Mouse (Mus musculus): ENCODE results near the gene Dgcr6.
"Not testable (repeated sequence)": the region's sequence is repeated elsewhere in the genome, so short reads cannot be mapped to it uniquely, and the experiment has no call there.

The Dgcr6 gene

DNA sequence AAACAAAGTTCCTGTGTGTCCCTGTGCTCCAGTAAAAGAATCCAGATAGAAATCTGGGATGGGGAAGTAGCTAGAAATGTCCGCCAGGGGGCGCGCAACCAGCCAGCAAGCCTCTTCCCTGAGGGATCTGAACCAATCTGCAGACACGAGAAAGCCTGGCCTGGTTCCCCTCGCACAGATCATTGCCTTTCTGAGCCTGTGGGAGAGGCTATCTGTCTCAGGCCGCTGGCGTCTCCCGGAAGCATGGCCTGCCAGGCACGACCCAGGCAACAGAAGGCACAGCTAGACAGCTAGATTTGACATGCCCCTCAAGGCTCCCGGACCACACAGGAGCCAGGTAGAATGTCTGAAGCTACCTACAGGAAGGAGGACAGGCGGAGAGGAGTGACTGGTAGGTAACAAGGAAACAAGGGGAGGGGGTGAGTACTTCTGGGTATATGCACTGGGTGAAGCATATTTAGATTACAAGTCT, at the start of gene Dgcr6:
TSS of gene Dgcr6 (plus strand) at position 130 of the 472 bp plus-strand sequence.
- peak; percentile 91 for DNase-seq

DNA sequence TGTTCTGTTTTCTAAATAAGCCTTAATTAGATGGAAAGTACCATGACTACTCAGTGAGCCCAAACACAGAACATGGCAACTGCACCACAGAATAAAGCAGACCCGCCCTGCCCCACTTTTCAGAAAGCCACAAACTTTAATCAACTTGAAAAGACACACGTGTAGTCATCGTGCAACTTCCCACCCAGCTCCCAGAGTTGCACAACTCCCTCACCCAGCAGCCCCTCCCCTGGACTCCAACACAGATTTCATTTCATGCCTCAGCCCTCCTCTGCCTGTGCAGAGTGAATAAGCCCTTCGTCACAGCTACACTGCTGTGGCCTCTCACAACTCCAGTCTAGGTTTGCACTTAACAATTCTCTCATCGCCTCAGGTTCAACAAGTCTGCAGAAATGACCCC, 48.1 kb upstream of the Dgcr6 start:
- no peak for DNase-seq

- no peak for DNase-seq
Observed at GRCm38 (mm10) chr16:18007083-18007482, 45.6 kb upstream of the Dgcr6 start.

GRCm38 (mm10) chr16:18011101-18011500, 41.6 kb upstream of the Dgcr6 start:
- no peak for DNase-seq

- not testable (repeated sequence) for DNase-seq
Observed at GRCm38 (mm10) chr16:18016482-18016881, 36.2 kb upstream of the Dgcr6 start.

DNA sequence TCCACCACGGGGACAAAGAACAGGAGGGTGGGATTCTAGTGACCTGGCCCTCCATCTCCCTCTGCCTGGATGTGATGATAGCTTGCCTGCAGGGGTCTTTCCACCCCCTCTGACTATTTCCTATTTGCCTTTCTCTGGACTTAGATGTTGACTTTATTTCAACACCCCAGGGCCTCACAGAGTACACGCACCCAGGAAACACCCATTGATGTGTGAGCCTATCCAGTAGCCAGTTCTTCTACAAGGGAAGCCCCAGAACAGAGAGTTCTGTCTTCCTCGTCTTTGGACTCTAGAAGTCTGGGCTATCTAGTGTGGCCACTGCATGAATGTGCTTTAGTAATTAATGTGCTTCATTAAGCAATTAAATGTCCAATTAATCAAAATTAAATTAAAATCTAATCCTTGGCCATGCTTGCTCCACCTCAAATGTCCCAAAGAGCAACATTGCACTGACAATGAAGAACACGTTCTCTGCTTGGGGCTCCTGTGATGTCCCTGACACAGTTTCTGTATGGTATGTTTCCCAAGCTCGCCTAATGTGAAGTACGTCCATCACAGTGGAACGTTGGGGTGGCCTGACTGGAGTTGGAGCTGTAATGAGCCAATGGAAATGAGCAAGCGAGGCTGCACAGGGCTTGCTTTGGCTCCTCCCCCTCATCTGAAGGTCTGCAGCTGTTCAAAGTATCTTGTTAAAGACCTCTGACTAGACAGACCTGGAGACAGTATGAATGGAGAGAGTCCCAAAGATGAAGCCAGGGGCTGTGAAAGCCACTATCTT, 29.7 kb upstream of the Dgcr6 start:
- DNase-seq = no peak

DNA sequence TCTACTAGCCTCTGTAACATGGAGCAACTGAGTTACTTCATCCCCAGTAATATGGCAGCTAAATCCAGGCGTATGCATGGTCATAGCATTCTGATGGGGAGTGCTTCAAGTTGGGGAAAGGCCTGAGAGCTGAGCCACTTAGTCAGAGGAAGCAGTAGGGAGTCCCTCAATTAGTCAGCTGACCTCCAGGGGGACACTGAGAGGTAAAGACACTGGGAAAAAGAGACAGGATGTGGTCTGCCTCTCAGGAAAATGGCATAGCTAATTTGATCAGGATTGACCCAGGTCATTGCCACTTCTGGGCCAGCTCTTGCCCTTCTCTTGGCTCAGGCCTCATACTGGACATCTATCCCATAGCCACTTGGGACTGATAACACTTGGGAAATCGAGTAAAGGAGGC, 25.3 kb upstream of the Dgcr6 start:
- DNase-seq = no peak

DNA sequence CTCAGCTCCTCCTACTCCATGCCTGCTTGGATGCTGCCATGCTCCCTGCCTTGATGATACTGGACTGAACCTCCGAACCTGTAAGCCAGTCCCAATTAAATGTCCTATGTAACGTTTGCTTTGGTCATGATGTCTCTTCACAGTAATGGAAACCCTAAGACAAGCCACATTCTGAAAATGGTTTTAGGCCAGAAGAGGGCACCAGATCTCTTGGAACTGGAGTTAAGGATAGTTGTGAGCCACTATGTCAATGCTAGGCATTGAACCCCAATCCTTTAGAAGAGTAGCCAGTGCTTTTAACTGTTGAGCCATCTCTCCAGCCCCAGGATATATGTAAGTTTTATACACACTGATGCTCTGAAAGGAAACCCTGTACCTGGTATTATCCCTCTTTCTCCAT, 20.9 kb upstream of the Dgcr6 start:
- no peak for DNase-seq

GRCm38 (mm10) chr16:18033289-18033688, 19.4 kb upstream of the Dgcr6 start:
- DNase-seq = no peak

GRCm38 (mm10) chr16:18034286-18034685, 18.4 kb upstream of the Dgcr6 start:
- DNase-seq = no peak

DNA sequence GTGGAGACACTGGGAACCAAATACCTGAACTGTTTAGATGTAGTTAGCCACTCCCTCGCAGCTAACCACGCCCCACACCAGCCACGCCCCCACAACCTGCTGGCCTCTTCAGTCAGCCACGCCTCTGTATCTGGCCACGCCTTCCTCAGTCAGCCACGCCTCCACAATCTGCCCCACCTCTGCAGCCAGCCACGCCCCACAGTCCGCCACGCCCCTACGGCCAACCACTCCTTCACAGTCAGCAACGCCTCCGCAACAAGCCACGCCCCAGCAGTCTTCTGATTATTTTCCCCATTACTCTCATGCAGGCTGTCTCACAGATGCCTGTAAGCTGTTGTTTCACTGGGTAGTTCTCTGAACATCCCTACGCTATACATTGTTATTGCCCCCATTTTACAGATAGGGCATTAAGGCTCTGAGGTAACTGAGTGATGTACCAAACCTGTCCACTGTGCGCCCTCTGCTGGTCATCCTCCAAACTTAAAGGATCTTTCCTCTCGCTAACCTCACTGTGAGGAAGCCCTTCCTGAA, 16.2 kb upstream of the Dgcr6 start:
- peak; percentile 56 to 59 for DNase-seq

- DNase-seq = no peak
Observed at GRCm38 (mm10) chr16:18037025-18037424, 15.6 kb upstream of the Dgcr6 start.

DNA sequence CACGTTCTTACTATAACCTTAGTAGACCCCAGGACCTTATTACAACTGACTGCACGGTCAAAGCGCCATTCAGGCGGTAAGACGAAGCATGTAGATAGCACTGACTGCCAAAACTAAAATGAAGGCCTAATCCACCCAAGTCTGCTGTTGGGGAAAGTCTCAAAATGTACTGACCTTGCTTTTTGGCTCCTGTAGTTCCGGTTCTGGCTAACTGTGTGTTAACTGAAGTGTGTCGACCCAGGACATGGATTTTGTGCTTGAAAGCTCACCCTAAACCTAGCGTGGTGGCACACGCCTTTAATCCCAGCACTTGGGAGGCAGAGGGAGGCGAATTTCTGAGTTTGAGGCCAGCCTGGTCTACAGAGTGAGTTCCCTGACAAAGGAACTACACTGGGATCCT, 7.7 kb upstream of the Dgcr6 start:
- DNase-seq = no peak

DNA sequence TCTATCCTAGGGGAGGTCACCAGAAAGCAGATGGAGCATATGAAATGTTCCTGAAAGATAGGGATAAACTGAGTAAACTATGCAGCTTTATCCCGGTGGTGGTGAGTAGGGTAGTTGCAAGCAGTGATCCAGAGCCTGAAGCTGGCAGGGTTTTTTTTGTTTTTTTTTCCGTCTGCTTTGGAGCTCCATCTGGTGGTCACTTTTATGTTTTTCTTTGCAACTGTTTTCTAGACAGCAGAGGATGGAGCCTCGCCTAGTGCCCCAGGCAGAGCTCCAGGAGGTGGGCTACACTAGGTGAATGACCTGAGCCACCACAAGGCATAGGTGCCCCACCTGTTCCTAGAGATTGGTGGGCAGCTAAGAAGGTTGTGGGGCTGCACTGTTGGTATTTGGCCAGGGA, 5.0 kb upstream of the Dgcr6 start:
- DNase-seq = peak in 1 of 2 experiments; percentile 53

GRCm38 (mm10) chr16:18048071-18048470, 4.6 kb upstream of the Dgcr6 start:
- no peak for DNase-seq

GRCm38 (mm10) chr16:18052322-18052721, 338 bp upstream of the Dgcr6 start:
- no peak for DNase-seq

DNA sequence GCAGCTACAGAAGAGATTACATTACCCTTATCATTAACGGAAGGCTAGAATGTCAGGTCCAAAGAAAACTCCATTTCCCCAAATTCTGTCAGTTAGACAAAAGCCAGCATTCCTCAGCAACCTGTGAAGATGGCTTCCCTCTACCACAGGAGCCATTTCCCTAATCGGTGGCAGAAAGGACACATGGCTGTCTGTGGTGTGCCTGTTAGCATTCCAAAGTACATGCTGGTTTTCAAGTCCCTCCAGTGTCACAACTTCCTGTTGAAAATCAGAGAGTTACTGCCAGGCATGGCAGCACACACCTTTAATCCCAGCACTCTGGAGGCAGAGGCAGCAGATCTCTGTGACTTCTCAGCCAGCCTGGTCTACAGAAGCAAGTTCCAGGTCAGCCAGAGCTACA, 3.6 kb downstream of the Dgcr6 start:
- no peak for DNase-seq

- DNase-seq = peak; percentile 52 to 59
Observed at GRCm38 (mm10) chr16:18058331-18058731, 5.7 kb downstream of the Dgcr6 start.

GRCm38 (mm10) chr16:18059243-18059642, 6.6 kb downstream of the Dgcr6 start:
- no peak for DNase-seq

GRCm38 (mm10) chr16:18061201-18061600, 8.5 kb downstream of the Dgcr6 start:
- peak; percentile 54 to 66 for DNase-seq

DNA sequence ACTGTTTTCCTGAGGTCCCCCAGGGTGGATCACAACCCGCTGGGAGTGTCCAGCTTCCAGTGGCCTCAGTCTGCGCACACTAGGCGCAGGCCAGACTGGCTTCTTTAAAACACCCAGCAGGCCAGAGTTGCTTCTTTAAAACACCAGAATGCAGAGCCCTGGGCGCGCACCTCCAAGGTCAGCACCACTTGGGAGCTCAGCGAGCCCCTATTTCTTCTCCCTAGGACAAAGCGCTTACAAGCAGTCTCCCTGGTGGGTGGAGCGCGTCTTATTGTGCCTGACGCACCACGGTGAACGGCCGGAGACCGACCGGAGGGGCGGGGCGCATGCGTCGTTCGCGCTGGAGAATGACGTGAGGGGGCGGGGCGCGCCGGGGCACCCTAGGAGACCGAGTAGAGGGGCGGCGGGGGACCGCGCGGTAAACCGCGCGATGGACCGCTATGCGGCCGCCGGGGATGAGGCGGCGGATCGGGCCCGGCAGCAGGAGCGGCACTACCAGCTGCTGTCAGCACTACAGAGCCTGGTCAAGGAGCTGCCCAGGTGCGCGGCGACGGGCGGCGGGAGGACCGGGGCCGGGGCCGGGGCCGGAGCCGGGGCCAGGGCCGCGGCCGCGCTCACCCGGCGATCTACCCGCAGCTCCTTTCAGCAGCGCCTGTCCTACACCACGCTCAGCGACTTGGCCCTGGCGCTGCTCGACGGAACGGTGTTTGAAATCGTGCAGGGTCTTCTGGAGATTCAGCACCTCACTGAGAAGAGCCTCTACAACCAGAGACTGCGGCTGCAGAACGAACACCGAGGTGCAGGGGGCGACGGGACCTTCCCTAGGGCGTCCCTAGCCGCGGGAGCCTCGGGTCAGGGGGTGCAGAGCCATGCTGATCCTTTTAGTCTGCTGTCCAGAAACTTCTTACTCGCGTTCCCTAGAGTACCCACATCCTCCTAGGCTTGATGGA, 13.7 kb downstream of the Dgcr6 start:
- peak; percentile 93 to 96 for DNase-seq

GRCm38 (mm10) chr16:18068653-18069376, 16.2 kb downstream of the Dgcr6 start:
- DNase-seq = no peak

DNA sequence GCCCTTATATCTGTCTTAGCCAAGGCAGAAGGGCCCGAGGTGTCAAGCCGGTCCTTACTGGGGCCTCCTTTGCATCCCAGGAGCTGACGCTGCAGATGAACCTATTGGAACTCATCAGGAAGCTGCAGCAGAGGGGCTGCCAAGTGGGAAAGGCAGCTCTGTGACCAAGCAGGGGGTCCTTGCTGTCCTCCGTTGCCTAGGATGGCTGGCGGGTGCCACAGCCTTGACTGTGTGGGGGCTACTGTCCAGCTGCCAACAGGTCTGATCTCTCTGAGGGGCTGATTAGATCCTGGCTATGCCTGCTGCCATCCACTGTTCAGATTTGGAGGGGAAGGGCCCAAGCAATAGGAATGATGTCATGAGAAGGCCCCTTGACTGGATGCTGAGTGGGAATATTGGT, 18.1 kb downstream of the Dgcr6 start:
- no peak for DNase-seq
